Mouse (Mus musculus) frontal cortex, postnatal 25 days (tissue): ENCODE results near the gene Abcd1.
"Not testable (repeated sequence)": the region's sequence is repeated elsewhere in the genome, so short reads cannot be mapped to it uniquely, and the experiment has no call there.

Experiments
- DNase-seq, 2 experiments: peaks; one replicate each; pipeline ENCODE4 v3.0.0; 2022; ENCODE audit warnings: low spot score in 2 of 2

Abcd1 gene

DNA sequence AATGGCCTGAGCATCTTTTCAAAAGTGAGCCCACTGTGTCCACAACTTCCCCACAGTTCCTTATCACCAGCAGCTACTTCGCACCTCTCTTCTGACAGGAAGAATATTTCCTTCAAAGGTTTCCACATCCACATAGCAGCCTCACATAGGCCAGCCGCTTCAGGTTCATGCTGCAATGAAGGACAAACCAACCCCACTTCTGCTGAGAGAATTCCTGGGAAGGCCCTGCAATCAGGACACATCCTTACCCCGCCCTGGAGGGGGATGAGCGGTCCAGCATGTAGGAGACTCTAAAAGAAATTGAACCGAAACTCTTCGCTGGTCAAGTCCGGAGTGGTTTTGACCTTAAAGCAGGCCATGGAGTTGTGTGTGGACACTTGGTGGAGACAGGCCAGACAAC, 23.4 kb downstream of the Abcd1 start:
- not testable (repeated sequence) for DNase-seq

DNA sequence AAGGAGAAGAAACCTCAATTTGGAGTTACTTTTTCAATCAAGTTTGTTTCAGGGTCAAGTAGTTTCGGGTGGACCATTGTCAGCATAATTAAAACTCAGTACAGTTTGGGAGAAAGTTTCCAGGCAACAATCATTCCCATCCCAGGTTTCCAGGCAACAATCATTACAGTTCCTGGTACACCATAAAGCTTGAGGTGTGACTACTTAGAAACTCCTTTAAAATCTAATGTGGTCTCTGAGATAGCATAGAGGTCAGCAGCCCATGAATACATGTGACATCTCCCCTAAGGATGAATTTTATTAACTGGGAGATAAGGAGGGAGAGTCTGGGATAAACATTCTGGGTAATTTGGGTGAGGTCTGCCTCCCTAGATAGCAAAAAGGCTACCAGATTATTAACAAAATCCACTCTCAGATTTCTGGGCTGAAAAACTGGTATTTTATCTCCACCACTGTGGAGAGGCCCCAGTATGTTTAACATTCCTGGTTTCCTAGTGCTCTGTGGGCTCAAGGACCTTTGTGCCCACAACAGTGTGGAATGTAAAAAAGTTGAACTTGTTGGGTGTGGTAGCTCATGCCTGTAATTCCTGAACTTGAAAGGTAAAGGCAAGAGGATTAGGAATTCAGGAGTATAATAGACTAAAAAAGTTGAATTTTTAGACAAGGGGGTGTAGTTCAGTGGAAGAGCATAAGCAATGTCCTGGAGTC, 28.5 kb downstream of the Abcd1 start:
- DNase-seq = no peak

DNA sequence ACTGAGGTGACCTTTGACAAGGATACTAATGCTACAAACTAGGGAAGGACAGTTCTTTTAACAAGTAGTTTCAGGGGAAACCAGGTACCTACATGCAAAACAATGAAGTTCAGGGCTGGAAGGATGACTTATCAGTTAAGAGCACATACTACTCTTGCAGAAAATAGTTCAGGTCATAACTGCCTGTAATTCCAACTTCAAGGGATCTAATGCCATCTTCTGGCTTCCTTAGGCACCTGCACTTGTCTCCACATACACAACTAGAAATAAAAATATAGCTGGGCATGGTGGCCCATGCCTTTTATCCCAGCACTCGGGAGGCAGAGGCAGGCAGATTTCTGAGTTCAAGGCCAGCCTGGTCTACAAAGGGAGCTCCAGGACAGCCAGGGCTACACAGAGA, 32.6 kb downstream of the Abcd1 start:
- no peak for DNase-seq

DNA sequence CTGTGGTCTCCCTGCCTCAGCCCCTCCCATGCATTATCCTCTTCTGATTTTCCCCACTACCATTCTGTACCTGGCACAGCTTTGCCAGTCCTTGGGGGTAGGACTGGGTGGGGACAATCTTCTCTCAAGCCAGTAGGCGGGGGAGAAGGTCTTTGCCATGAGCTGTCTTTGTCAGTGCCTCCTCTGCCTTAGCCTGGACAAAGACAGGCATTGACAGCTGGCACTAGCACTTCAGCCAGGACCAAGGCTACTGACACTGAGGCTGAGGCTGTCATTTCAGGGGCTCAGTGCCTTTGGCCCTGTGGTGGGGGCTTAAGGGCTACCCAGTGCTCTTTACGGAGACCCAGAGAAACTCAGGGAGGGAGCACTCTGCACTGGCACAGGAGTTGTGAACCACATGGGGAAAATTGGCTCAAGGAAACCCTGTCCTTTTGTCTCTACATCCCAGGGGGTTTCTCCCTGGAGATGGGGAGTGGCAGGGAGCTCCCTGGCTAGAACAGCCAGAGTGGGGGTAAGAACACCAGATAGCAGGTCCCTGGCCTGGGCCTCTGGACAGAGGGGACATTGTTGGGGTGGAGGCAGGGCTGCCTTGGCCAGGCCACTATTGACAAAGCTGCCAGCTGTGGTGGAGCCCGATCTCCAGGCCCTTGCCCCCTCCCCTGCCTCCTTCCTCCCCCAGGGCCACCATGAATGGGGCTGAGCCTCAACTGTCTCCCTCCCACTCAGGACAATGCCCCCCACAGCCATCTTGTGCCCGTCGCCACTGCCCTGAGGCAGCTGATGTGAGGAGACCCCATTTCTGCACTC, 40.1 kb downstream of the Abcd1 start, which contains the start of gene Plxnb3:
Gene Plxnb3 (plus strand): TSS at position 757 of the 807 bp plus-strand sequence.
- DNase-seq = no peak

DNA sequence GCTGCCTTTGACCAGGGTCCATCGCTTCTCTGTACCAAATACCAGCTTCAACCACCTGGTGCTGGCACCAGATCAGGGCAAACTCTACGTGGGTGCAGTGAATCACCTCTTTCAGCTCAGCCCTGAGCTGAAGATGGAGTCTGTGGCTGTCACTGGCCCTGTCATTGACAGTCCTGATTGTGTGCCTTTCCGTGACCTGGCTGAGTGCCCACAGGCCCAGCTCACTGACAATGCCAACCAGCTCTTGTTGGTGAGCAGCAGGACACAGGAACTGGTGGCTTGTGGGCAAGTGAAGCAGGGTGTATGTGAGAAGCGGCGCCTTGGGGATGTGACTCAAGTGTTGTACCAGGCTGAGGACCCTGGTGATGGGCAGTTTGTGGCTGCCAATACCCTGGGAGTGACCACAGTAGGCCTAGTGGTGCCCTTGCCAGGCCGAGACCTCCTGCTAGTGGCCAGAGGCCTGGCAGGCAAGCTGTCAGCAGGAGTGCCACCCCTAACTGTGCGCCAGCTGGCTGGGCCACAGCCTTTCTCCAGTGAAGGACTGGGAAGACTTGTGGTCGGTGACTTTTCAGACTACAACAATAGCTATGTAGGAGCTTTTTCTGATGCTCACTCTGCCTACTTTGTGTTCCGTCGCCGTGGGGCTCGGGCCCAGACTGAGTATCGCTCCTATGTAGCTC, 42.4 kb downstream of the Abcd1 start:
- no peak for DNase-seq

DNA sequence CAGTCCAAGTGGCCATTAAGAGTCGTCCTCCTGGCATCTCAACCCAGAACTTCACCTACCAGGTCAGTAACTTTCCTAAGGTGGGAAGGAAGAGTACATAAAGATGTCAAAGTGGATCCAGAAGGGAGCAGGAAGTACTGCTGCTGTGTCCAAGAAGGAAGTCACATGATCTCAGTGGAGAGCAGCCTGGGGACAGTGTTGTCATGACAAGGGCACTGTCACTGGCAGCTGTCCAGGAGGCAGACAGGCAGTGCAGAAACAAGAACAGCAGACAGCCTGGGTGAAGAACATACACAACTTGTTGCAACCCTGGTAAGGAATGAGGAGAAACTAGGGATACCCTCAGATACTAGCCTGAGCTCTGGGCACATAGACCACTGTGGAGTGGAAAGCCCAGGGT, 48.9 kb downstream of the Abcd1 start:
- no peak for DNase-seq

DNA sequence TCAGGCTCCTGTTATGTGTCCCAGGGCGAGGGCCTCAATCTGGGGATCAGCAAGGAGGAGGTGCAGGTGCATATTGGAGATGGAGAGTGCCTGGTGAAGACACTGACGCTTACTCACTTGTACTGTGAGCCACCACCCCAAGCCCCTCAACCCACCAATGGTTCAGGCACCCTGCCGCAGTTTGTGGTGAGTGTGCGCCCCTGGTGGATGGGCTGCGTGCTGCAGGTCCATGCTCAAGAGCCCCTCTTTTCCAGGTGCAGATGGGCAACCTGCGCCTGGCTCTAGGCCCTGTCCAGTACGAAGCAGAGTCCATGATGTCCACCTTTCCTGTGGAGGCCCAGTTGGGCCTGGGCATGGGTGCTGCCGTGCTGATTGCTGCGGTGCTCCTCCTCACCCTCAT, 50.9 kb downstream of the Abcd1 start:
- DNase-seq = no peak

DNA sequence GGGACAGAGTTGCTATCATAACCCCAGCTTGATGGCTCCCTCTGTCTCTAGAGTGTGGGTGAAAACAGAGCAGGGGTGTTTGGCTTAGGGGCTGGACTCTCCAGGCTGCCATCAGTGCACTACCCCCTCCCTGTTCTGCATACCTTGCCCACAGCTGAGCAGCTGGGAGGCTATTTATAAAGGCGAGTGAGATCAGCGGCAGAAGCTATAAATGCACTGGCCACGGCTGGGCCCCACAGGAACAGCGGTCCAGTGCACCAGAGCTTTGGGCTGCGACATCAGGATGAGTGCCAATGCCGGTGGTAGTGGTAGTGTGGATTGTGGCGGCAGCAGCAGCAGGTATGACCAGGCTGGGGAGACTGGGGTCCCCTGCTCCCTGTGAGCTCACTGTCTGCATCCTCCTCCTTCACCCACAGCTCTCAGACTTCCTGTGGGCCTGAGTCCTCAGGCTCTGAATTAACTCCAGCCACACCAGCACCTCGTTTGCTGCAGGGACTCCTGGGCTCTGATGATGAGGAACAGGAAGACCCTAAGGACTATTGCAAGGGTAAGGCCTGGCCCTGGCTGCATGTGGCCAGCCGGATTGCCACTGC, 57.9 kb downstream of the Abcd1 start, which contains the start of gene Srpk3:
Gene Srpk3 (plus strand): TSS at position 238 of the 593 bp plus-strand sequence.
- DNase-seq = no peak

DNA sequence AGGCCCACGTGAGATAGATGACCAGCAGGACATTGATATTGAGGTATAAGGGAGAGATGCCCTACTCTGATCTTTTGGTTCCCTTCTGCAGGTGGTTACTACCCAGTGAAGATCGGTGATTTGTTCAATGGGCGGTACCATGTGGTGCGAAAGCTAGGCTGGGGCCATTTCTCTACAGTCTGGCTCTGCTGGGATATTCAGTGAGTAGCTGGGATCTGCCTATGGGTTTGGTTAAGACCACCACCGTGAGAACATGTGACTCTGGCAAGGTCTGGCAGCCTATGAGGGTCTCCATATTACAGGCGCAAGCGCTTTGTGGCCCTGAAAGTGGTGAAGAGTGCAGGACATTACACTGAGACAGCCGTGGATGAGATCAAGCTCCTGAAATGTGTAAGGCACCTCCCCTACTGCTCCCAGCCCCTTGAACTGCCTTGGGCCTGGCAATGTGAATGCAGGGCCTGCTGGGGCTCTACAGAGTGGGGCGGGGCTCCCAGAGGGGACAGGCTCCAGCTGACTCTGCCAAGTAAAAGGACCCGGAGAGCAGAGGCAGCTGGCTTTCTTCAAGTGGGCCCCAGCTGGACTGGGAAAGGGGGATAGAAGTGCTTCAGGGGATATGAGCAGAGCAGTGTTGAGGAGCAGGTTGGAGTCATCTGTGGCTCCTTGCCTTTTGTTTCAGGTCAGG, 58.5 kb downstream of the Abcd1 start:
- DNase-seq = no peak

DNA sequence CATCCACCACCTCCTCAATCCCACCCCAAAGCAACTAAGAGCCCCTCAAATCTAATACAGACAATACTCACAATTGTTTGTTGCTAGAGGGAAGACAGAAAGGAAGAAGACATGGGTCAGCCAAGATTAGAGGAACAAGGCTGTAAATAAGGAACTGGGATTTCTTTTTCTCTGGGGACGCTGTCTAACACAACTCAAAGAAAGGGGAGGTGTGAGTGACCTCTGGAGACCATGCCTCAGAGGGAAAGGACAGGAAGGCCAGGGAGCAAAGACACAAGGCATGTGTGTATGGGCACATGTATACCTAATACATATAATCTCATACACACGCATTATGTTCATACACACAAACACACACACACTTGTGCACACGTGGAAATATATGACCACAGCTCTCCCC, 65.8 kb downstream of the Abcd1 start:
- no peak for DNase-seq

DNA sequence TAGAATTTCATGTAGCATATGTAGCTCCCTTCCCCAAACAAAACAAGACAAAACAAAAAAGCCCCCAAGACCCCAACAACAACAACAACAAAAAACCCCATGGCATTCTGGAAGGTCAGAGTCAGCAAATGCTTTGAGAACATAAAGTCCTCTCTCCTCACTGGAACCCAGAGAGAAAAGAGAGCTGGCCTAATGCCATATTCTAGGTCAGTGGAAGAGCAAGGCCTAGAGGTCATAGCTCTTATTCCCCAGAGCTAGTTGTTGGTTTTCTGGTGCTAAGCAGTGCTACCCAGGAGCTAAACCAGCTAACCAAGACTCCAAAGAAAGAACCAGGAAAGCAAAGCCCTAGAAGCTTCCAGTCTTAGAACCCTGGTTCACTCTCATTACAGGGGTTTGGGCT, 69.3 kb downstream of the Abcd1 start:
- DNase-seq = no peak

DNA sequence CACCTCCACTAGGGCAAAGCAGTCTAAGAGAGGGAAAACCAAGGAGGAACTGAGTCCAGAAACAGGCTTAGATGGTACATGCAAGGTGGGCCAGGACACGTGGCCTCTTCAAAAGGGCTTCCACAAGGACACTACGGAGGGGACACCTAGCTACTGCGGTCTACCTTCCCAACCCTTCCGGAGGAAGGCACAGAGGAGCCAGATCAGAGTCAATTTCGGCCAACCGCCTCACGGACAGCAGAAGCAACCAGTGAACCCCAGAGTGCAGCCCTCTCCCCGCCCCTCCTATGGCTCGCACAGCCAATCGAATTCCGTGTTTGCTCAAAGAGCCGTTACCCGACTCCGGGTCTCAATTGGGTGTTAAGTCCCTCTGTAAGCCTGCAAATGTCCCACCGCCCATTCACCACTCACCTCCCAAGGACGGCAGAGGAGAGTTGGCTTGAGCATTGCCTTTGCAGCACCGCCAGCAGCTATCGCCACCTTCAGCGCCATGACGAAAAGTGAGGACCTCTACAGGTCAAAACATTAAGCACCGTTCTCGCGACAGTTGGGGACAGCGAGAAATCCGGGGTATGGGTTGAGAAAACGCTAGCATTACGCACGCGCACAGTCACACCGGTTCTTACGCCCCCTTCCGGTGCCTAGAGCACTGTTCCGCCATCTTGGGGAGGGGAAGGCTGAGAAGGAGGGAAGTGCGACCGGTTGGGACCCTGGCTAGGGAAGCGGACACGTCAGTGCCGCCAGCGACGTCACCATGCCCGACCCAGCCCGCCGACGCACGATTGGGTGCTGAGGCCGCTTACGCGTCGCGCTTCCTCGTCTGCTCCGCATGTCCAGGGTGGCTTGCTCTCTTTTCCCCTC, 70.2 kb downstream of the Abcd1 start, which contains the start of the genes Idh3g and Ssr4:
Gene Idh3g (minus strand): TSS at position 534 of the 861 bp plus-strand sequence.
Gene Ssr4 (plus strand): TSS at position 665 of the 861 bp plus-strand sequence.
- DNase-seq = peak; percentile 85

DNA sequence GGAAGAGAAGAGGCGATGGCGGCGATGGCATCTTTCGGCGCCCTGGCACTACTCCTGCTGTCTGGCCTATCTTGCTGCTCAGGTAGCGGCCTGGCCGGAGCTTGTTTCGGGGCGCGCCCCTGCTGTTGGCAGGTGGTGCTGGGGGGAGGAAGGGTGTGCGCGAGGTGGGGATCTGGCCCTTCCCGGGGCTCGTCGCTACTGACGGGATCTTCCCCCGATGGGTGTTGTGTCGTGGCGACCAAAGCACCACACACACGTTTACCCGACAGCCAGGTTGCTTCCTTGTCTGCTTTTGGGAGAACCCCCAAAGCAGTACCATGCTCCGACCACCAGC, 70.8 kb downstream of the Abcd1 start:
- DNase-seq = no peak
